Mouse (Mus musculus) retina, adult 2 months (tissue): ENCODE data around the gene Trak2.
"Not testable (repeated sequence)": the region's sequence is repeated elsewhere in the genome, so short reads cannot be mapped to it uniquely, and the experiment has no call there.

Experiments
- DNase-seq: peaks from one replicate; pipeline ENCODE4 v3.0.0-alpha.2; 2012; ENCODE audit warnings: low read depth, low spot score

Trak2 gene

GRCm38 (mm10) chr1:58889826-58890546 is 83.2 kb downstream of the Trak2 start:
- no peak for DNase-seq

- DNase-seq: no peak
These were observed 87.6 kb downstream of the Trak2 start for GRCm38 (mm10) chr1:58885646-58886045.

GRCm38 (mm10) chr1:58883279-58883678 is 90.0 kb downstream of the Trak2 start:
- not testable (repeated sequence) for DNase-seq

GRCm38 (mm10) chr1:58879291-58879690 is 93.9 kb downstream of the Trak2 start:
- not testable (repeated sequence) for DNase-seq

GRCm38 (mm10) chr1:58876500-58876899 is 96.7 kb downstream of the Trak2 start:
- not testable (repeated sequence) for DNase-seq

DNA sequence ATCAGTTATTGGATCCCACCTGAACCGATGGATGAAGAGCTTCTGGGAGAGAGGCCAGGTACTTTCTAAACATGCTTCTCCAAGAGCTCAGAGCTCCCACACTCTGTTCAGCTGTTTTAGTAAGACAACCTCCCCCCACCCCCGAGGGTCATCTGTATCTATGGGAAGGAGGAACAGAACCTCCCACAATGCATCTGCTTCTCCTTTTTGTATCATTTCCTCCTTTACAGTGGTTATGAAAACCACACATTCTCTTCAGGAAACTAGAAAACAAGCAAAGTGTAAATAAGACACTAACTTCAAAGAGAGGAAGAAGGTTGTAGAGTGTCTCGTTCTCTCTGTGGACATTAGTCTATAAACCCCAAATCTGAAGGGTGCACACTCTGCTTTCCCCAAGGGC is 112.6 kb downstream of the Trak2 start:
- not testable (repeated sequence) for DNase-seq

DNA sequence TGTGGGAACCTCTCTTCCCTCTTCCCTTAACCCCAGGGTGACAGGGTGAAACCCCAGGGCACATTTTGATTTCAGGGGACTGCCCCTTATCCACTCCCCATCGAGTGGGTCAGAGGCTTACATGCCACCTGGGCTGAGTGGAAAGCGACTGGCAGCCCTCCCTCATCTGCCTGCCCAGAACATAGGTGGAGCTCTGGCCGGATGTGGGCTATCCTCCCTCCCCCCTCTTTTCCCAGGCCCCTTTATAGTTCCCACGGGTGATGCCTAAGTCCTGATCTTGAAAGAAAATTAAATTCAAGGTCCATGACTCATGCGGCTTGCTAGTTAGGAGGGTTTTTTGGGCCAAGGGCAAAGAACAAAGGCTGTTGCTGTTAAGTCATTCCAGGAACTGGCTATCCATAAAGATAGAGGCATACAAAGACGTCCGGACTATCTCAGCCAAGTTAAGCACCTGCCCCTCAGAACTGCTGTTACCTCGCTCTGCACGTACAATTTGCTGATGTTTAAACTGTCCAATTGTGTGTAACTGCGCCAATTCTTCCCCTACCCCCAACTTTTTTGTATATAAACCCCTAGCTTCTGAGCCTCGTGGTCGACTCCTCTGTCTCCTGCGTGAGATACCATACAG is 113.4 kb downstream of the Trak2 start:
- not testable (repeated sequence) for DNase-seq

GRCm38 (mm10) chr1:58859131-58859530 is 114.1 kb downstream of the Trak2 start:
- not testable (repeated sequence) for DNase-seq

GRCm38 (mm10) chr1:58856811-58857210 is 116.4 kb downstream of the Trak2 start:
- DNase-seq: not testable (repeated sequence)
